29 mouse cellular contexts compared by ENCODE assay signal in genomic region chr16:21156261-21156660, GRCm38 (mm10). TPM values are rescaled to one million over a fixed set of nuclear protein-coding genes. Genes with fewer than 3 reads are reported as not detected.
"Had no signal": no experiment of that assay in that cellular context is flagged by ENCODE, and none has a peak within 500 bp of the region (broad histone marks: within the 10 kb centered on the region; RNA-seq: fewer than 3 reads in every experiment).

No protein-coding gene starts in this region.

RNA-seq across cellular contexts. Expression of gene Teddm3, which starts 2.5 kb away (rescaled TPM):
- total RNA-seq: liver, adult 2 months; megakaryocyte progenitor cell, adult 5-6 weeks; megakaryocyte-erythroid progenitor cell, adult 5-6 weeks; monocyte, adult 5-6 weeks had no signal
- polyA plus RNA-seq: limb, embryonic 10.5 days; limb, embryonic 11.5 days; limb, embryonic 12.5 days; limb, embryonic 13.5 days; liver, adult 2 months; liver, embryonic 11.5 days; liver, embryonic 12.5 days; liver, embryonic 13.5 days; liver, embryonic 14.5 days; liver, embryonic 15.5 days; liver, embryonic 16.5 days; liver, postnatal 0 days; lung, embryonic 14.5 days; lung, embryonic 15.5 days; lung, embryonic 16.5 days; lung, postnatal 0 days; macrophage; midbrain, embryonic 10.5 days; midbrain, embryonic 11.5 days; midbrain, embryonic 12.5 days; midbrain, embryonic 13.5 days; midbrain, embryonic 14.5 days; midbrain, embryonic 15.5 days; midbrain, embryonic 16.5 days; neural tube, embryonic 11.5 days; neural tube, embryonic 12.5 days had no signal

RNA-seq across cellular contexts. Expression of gene Ephb3, which starts 48.3 kb away (rescaled TPM):
- total RNA-seq: megakaryocyte progenitor cell, adult 5-6 weeks; megakaryocyte-erythroid progenitor cell, adult 5-6 weeks; monocyte, adult 5-6 weeks had no signal
